Mouse (Mus musculus): ENCODE data around the gene Slc30a9. TPM values are rescaled to one million over a fixed set of nuclear protein-coding genes. Genes with fewer than 3 reads are reported as not detected.

The Slc30a9 gene
- polyA plus RNA-seq, 1 experiment from 2014 or later = 200 TPM

- no peaks in the 10 kb centered on the region for H3K9me3 ChIP-seq (ENCODE audit: control insufficient read depth, low read length)
- no peak overlapping the region for H3K9ac ChIP-seq (replicated peaks; ENCODE audit: low read depth, low read length)
- no peaks in the 10 kb centered on the region for H3K4me1 ChIP-seq (ENCODE audit: control insufficient read depth, insufficient read depth, low read length)
- H3K27ac ChIP-seq (ENCODE audit: low read depth, low read length) = no peak overlapping the region
- no peak overlapping the region for H3K4me2 ChIP-seq (ENCODE audit: low read depth, low read length)
- H3K4me3 ChIP-seq (ENCODE audit: low read depth, low read length) = no peak overlapping the region
- H3K36me3 ChIP-seq (ENCODE audit: control insufficient read depth, insufficient read depth, low read length) = peaks cover under 1% of the 10 kb centered on the region; the same call in 1 of the 2 replicates
- 97% methylated on average over 4 of the region's 4 CpGs for WGBS
- no peaks in the 10 kb centered on the region for H3K27me3 ChIP-seq (ENCODE audit: control insufficient read depth, insufficient read depth, low read length)
- ATAC-seq (ENCODE audit: low read depth) = no peak
Observed at GRCm38 (mm10) chr5:67279840-67280239, 26.9 kb upstream of the Slc30a9 start.

GRCm38 (mm10) chr5:67280400-67280799 is 26.4 kb upstream of the Slc30a9 start:
- H3K36me3 ChIP-seq (ENCODE audit: control insufficient read depth, insufficient read depth, low read length) = peaks cover 6% of the 10 kb centered on the region; the same call in 1 of the 2 replicates
- no peak for ATAC-seq (ENCODE audit: low read depth)
- H3K4me3 ChIP-seq (ENCODE audit: low read depth, low read length) = no peak overlapping the region
- no peaks in the 10 kb centered on the region for H3K27me3 ChIP-seq (ENCODE audit: control insufficient read depth, insufficient read depth, low read length)
- no peak overlapping the region for H3K4me2 ChIP-seq (ENCODE audit: low read depth, low read length)
- no peaks in the 10 kb centered on the region for H3K9me3 ChIP-seq (ENCODE audit: control insufficient read depth, low read length)
- no peak overlapping the region for H3K27ac ChIP-seq (ENCODE audit: low read depth, low read length)
- no peaks in the 10 kb centered on the region for H3K4me1 ChIP-seq (ENCODE audit: control insufficient read depth, insufficient read depth, low read length)
- 87% methylated on average over 4 of the region's 4 CpGs for WGBS
- no peak overlapping the region for H3K9ac ChIP-seq (replicated peaks; ENCODE audit: low read depth, low read length)

GRCm38 (mm10) chr5:67295029-67295428 is 11.7 kb upstream of the Slc30a9 start:
- H3K9me3 ChIP-seq (ENCODE audit: control insufficient read depth, low read length) = no peaks in the 10 kb centered on the region
- no peak overlapping the region for H3K9ac ChIP-seq (replicated peaks; ENCODE audit: low read depth, low read length)
- no peaks in the 10 kb centered on the region for H3K27me3 ChIP-seq (ENCODE audit: control insufficient read depth, insufficient read depth, low read length)
- WGBS = 87% methylated on average over 3 of the region's 3 CpGs
- ATAC-seq (ENCODE audit: low read depth) = no peak
- no peaks in the 10 kb centered on the region for H3K36me3 ChIP-seq (ENCODE audit: control insufficient read depth, insufficient read depth, low read length)
- H3K27ac ChIP-seq (ENCODE audit: low read depth, low read length) = no peak overlapping the region
- no peaks in the 10 kb centered on the region for H3K4me1 ChIP-seq (ENCODE audit: control insufficient read depth, insufficient read depth, low read length)
- no peak overlapping the region for H3K4me3 ChIP-seq (ENCODE audit: low read depth, low read length)
- H3K4me2 ChIP-seq (ENCODE audit: low read depth, low read length) = no peak overlapping the region

GRCm38 (mm10) chr5:67295682-67296081 is 11.1 kb upstream of the Slc30a9 start:
- 83% methylated on average over 6 of the region's 6 CpGs for WGBS

GRCm38 (mm10) chr5:67296171-67296570 is 10.6 kb upstream of the Slc30a9 start:
- Histone ChIP-seq H3K27me3 (ENCODE audit: control insufficient read depth, insufficient read depth, low read length) (no peaks in the 10 kb centered on the region), H3K36me3 (ENCODE audit: control insufficient read depth, insufficient read depth, low read length) (no peaks in the 10 kb centered on the region), H3K27ac (ENCODE audit: low read depth, low read length) (no peak overlapping the region), H3K4me2 (ENCODE audit: low read depth, low read length) (no peak overlapping the region), H3K9ac (replicated peaks; ENCODE audit: low read depth, low read length) (no peak overlapping the region), H3K4me3 (ENCODE audit: low read depth, low read length) (no peak overlapping the region), H3K9me3 (ENCODE audit: control insufficient read depth, low read length) (no peaks in the 10 kb centered on the region), H3K4me1 (ENCODE audit: control insufficient read depth, insufficient read depth, low read length) (no peaks in the 10 kb centered on the region)
- 95% methylated on average over 1 of the region's 1 CpGs for WGBS
- ATAC-seq (ENCODE audit: low read depth) = no peak

More at GRCm38 (mm10) chr5:67295682-67296081, 11.1 kb upstream of the Slc30a9 start:
- H3K4me2 ChIP-seq (ENCODE audit: low read depth, low read length) = no peak overlapping the region
- no peak overlapping the region for H3K27ac ChIP-seq (ENCODE audit: low read depth, low read length)
- H3K4me3 ChIP-seq (ENCODE audit: low read depth, low read length) = no peak overlapping the region
- no peaks in the 10 kb centered on the region for H3K4me1 ChIP-seq (ENCODE audit: control insufficient read depth, insufficient read depth, low read length)
- H3K9me3 ChIP-seq (ENCODE audit: control insufficient read depth, low read length) = no peaks in the 10 kb centered on the region
- ATAC-seq (ENCODE audit: low read depth) = no peak
- H3K27me3 ChIP-seq (ENCODE audit: control insufficient read depth, insufficient read depth, low read length) = no peaks in the 10 kb centered on the region
- no peak overlapping the region for H3K9ac ChIP-seq (replicated peaks; ENCODE audit: low read depth, low read length)
- H3K36me3 ChIP-seq (ENCODE audit: control insufficient read depth, insufficient read depth, low read length) = no peaks in the 10 kb centered on the region

- Histone ChIP-seq H3K9ac (replicated peaks; ENCODE audit: low read depth, low read length) (no peak overlapping the region), H3K4me3 (ENCODE audit: low read depth, low read length) (no peak overlapping the region), H3K9me3 (ENCODE audit: control insufficient read depth, low read length) (no peaks in the 10 kb centered on the region), H3K4me1 (ENCODE audit: control insufficient read depth, insufficient read depth, low read length) (no peaks in the 10 kb centered on the region), H3K36me3 (ENCODE audit: control insufficient read depth, insufficient read depth, low read length) (no peaks in the 10 kb centered on the region), H3K4me2 (ENCODE audit: low read depth, low read length) (no peak overlapping the region), H3K27ac (ENCODE audit: low read depth, low read length) (no peak overlapping the region), H3K27me3 (ENCODE audit: control insufficient read depth, insufficient read depth, low read length) (no peaks in the 10 kb centered on the region)
- 93% methylated on average over 5 of the region's 5 CpGs for WGBS
- no peak for ATAC-seq (ENCODE audit: low read depth)
Observed at GRCm38 (mm10) chr5:67297026-67297813, 9.5 kb upstream of the Slc30a9 start.

- no peaks in the 10 kb centered on the region for H3K9me3 ChIP-seq (ENCODE audit: control insufficient read depth, low read length)
- no peak for ATAC-seq (ENCODE audit: low read depth)
- no peak overlapping the region for H3K9ac ChIP-seq (replicated peaks; ENCODE audit: low read depth, low read length)
- H3K4me1 ChIP-seq (ENCODE audit: control insufficient read depth, insufficient read depth, low read length) = no peaks in the 10 kb centered on the region
- no peaks in the 10 kb centered on the region for H3K36me3 ChIP-seq (ENCODE audit: control insufficient read depth, insufficient read depth, low read length)
- no peak overlapping the region for H3K4me3 ChIP-seq (ENCODE audit: low read depth, low read length)
- H3K27me3 ChIP-seq (ENCODE audit: control insufficient read depth, insufficient read depth, low read length) = no peaks in the 10 kb centered on the region
- no peak overlapping the region for H3K27ac ChIP-seq (ENCODE audit: low read depth, low read length)
- H3K4me2 ChIP-seq (ENCODE audit: low read depth, low read length) = no peak overlapping the region
- 93% methylated on average over 6 of the region's 6 CpGs for WGBS
Observed at GRCm38 (mm10) chr5:67299847-67300412, 6.8 kb upstream of the Slc30a9 start.

- H3K4me3 ChIP-seq (ENCODE audit: low read depth, low read length) = no peak overlapping the region
- WGBS = 95% methylated on average over 8 of the region's 8 CpGs
- H3K36me3 ChIP-seq (ENCODE audit: control insufficient read depth, insufficient read depth, low read length) = no peaks in the 10 kb centered on the region
- no peak overlapping the region for H3K9ac ChIP-seq (replicated peaks; ENCODE audit: low read depth, low read length)
- no peaks in the 10 kb centered on the region for H3K9me3 ChIP-seq (ENCODE audit: control insufficient read depth, low read length)
- H3K27me3 ChIP-seq (ENCODE audit: control insufficient read depth, insufficient read depth, low read length) = no peaks in the 10 kb centered on the region
- H3K4me2 ChIP-seq (ENCODE audit: low read depth, low read length) = no peak overlapping the region
- no peaks in the 10 kb centered on the region for H3K4me1 ChIP-seq (ENCODE audit: control insufficient read depth, insufficient read depth, low read length)
- no peak for ATAC-seq (ENCODE audit: low read depth)
- no peak overlapping the region for H3K27ac ChIP-seq (ENCODE audit: low read depth, low read length)
Observed at GRCm38 (mm10) chr5:67300926-67301597, 5.7 kb upstream of the Slc30a9 start.

- Histone ChIP-seq H3K9me3 (ENCODE audit: control insufficient read depth, low read length) (no peaks in the 10 kb centered on the region), H3K27me3 (ENCODE audit: control insufficient read depth, insufficient read depth, low read length) (no peaks in the 10 kb centered on the region), H3K9ac (replicated peaks; ENCODE audit: low read depth, low read length) (no peak overlapping the region), H3K36me3 (ENCODE audit: control insufficient read depth, insufficient read depth, low read length) (no peaks in the 10 kb centered on the region), H3K4me3 (ENCODE audit: low read depth, low read length) (no peak overlapping the region), H3K27ac (ENCODE audit: low read depth, low read length) (no peak overlapping the region), H3K4me1 (ENCODE audit: control insufficient read depth, insufficient read depth, low read length) (no peaks in the 10 kb centered on the region), H3K4me2 (ENCODE audit: low read depth, low read length) (no peak overlapping the region)
- ATAC-seq (ENCODE audit: low read depth) = no peak
- 90% methylated on average over 6 of the region's 8 CpGs for WGBS
Observed at GRCm38 (mm10) chr5:67301722-67302331, 4.9 kb upstream of the Slc30a9 start.
